Mouse (Mus musculus): Measurements from ENCODE around the gene Mthfd2l.
A peak's percentile ranks its signal among the peaks of the same experiment; 100 is the strongest.

Mthfd2l gene

GRCm38 (mm10) chr5:90945453-90945852, 14.5 kb downstream of the Mthfd2l start:
- no peak for DNase-seq (ENCODE audit: low spot score in 2 of 2)

GRCm38 (mm10) chr5:90949499-90949898, 18.6 kb downstream of the Mthfd2l start:
- DNase-seq (ENCODE audit: low spot score in 2 of 2), result no peak

- peak; percentile 10 to 22 for DNase-seq (ENCODE audit: low spot score in 2 of 2)
These were observed 20.6 kb downstream of the Mthfd2l start for GRCm38 (mm10) chr5:90951475-90951874.

GRCm38 (mm10) chr5:90952731-90953481, 22.0 kb downstream of the Mthfd2l start:
- DNase-seq (ENCODE audit: low spot score in 2 of 2), result no peak

GRCm38 (mm10) chr5:90964316-90964715, 33.4 kb downstream of the Mthfd2l start:
- no peak for DNase-seq (ENCODE audit: low spot score in 2 of 2)

- no peak for DNase-seq (ENCODE audit: low spot score in 2 of 2)
These were observed 33.8 kb downstream of the Mthfd2l start for GRCm38 (mm10) chr5:90964764-90965163.

- no peak for DNase-seq (ENCODE audit: low spot score in 2 of 2)
These were observed 34.5 kb downstream of the Mthfd2l start for GRCm38 (mm10) chr5:90965386-90965785.

GRCm38 (mm10) chr5:90977244-90977643, 46.3 kb downstream of the Mthfd2l start:
- DNase-seq (ENCODE audit: low spot score in 2 of 2), result peak; percentile 20 to 64

- no peak for DNase-seq (ENCODE audit: low spot score in 2 of 2)
These were observed 49.4 kb downstream of the Mthfd2l start for GRCm38 (mm10) chr5:90980297-90980696.

GRCm38 (mm10) chr5:90987605-90988004, 56.7 kb downstream of the Mthfd2l start:
- DNase-seq (ENCODE audit: low spot score in 2 of 2), result no peak

- DNase-seq (ENCODE audit: low spot score in 2 of 2), result no peak
These were observed 57.2 kb downstream of the Mthfd2l start for GRCm38 (mm10) chr5:90988149-90988548.

- no peak for DNase-seq (ENCODE audit: low spot score in 2 of 2)
These were observed 57.7 kb downstream of the Mthfd2l start for GRCm38 (mm10) chr5:90988592-90988991.

GRCm38 (mm10) chr5:90999942-91000341, 69.0 kb downstream of the Mthfd2l start:
- DNase-seq (ENCODE audit: low spot score in 2 of 2), result no peak

GRCm38 (mm10) chr5:91015216-91015615, 84.3 kb downstream of the Mthfd2l start:
- DNase-seq (ENCODE audit: low spot score in 2 of 2), result no peak

GRCm38 (mm10) chr5:91023114-91023513, 92.2 kb downstream of the Mthfd2l start:
- DNase-seq (ENCODE audit: low spot score in 2 of 2), result no peak

- no peak for DNase-seq (ENCODE audit: low spot score in 2 of 2)
These were observed 96.2 kb downstream of the Mthfd2l start, which contains the start of gene Epgn for GRCm38 (mm10) chr5:91027164-91027563. TSS of gene Epgn (plus strand) at chr5:91027464.

- DNase-seq (ENCODE audit: low spot score in 2 of 2), result no peak
These were observed 96.9 kb downstream of the Mthfd2l start for GRCm38 (mm10) chr5:91027840-91028239.

- no peak for DNase-seq (ENCODE audit: low spot score in 2 of 2)
These were observed 99.7 kb downstream of the Mthfd2l start for GRCm38 (mm10) chr5:91030629-91031028.

GRCm38 (mm10) chr5:91035341-91035740, 104.4 kb downstream of the Mthfd2l start:
- DNase-seq (ENCODE audit: low spot score in 2 of 2), result no peak

- peak; percentile 19 to 51 for DNase-seq (ENCODE audit: low spot score in 2 of 2)
These were observed 105.7 kb downstream of the Mthfd2l start for GRCm38 (mm10) chr5:91036628-91037027.

- DNase-seq (ENCODE audit: low spot score in 2 of 2), result no peak
These were observed 106.8 kb downstream of the Mthfd2l start for GRCm38 (mm10) chr5:91037756-91038155.

- peak in 1 of 2 experiments; percentile 5 for DNase-seq (ENCODE audit: low spot score in 2 of 2)
These were observed 107.6 kb downstream of the Mthfd2l start for GRCm38 (mm10) chr5:91038547-91038946.

GRCm38 (mm10) chr5:91038963-91039362, 108.0 kb downstream of the Mthfd2l start:
- no peak for DNase-seq (ENCODE audit: low spot score in 2 of 2)

- DNase-seq (ENCODE audit: low spot score in 2 of 2), result no peak
These were observed 117.1 kb downstream of the Mthfd2l start for GRCm38 (mm10) chr5:91047987-91048386.

Measured in heart, adult 9 months (tissue).